Mouse (Mus musculus) layer of hippocampus, adult 8-10 months (tissue): ENCODE results near the gene Mrpl48. TPM values are rescaled to one million over a fixed set of nuclear protein-coding genes. Genes with fewer than 3 reads are reported as not detected.
A peak's percentile ranks its signal among the peaks of the same experiment; 100 is the strongest.
"Not testable (repeated sequence)": the region's sequence is repeated elsewhere in the genome, so short reads cannot be mapped to it uniquely, and the experiment has no call there.

Source experiments
- DNase-seq, 2 experiments: peaks; one replicate each; pipeline ENCODE4 v3.0.0; 2022; ENCODE audit warnings: low spot score in 2 of 2
- total RNA-seq, 4 experiments: library from RNA; stranded (reverse); gene quantifications; 2 replicates each; pipeline ENCODE4 v1.2.4; 2022

Gene Mrpl48
- total RNA-seq, 4 experiments from 2014 or later = 65.1 to 69.0 (median 66.7) TPM

- no peak for DNase-seq
These were observed 18.3 kb downstream of the Mrpl48 start for GRCm38 (mm10) chr7:100589816-100590215.

DNA sequence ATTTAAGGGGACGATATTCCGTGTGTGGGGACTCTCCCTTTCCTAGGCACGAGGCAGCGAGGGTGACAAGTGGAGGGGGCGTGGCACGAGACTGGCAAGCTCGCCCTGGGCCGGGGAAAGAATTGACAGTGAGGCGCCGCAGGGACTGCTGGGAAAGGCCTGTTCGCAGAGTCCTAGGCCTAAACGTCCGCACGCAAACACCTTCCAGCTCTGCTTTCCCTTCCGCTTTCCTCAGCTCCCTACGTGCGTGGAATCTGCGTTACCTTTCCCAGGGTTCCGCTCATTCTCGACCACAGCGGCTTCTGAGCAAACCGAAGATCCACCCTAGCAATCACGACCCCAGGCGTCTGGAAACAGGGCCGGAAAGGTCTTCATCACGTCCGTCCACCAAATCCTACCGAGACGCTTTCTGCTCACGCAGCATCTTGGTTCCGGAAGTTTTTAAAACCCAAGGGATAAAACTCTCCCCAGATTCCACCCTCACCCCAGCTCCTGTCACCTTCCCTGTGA, 25.3 kb downstream of the Mrpl48 start:
- DNase-seq = peak; percentile 83 to 89

DNA sequence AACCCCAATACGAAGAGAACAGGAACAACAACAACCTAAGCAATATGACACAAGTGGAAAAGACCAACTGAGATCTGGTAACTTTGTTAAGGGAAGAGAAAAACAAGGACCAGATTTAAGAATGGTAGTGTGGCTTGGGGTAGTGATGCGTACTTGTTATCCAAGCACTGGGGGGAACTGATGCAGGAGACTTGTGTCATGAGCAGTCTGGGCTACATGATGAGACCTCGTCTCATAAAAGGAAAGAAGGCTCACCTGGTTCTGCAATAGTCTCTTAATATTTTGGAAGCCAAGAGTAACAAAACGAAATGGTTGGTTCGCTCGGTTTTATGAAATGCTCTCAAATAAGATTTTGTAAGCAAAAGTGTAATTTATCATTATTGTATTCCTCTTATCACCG, 25.9 kb downstream of the Mrpl48 start:
- no peak for DNase-seq

DNA sequence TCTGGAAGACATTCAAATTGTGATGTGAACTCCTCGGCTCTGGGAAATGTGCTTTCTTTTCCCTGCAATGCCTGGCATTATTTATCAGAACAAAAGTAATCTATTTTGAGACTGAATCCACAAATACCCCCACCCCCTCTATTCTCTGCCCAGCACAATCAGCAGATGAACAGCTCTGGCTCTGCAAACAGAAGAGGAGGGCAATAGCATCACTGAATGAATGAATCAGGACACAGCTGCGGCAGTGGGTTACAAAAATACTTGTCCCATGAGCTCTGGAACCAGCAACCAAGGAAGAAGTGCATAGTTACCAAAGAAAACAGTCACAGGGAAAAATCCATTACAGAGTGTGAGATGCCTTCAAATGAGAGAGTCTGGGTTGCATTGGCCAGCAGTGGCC, 29.3 kb downstream of the Mrpl48 start:
- peak; percentile 29 to 36 for DNase-seq

DNA sequence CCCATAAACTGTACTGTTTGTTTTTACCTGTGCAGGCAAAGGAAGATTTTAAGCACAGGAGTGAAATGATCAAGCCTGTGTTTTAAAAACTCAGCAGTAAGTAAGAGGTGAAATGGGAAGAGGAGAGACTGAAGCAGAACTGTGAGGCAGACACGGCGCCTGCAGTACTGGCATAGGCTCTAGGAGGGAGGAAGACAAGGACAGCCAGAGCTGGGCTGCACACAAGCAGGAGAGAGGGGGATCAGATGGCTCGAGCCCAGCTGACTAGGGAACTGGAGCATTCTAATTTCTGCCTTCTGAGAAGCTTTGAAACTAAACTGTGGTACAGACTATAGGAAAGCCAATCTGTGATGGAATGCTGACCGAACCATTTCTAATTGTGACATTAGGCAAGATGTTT, 35.4 kb downstream of the Mrpl48 start:
- no peak for DNase-seq

GRCm38 (mm10) chr7:100572061-100572460, 36.0 kb downstream of the Mrpl48 start:
- DNase-seq = no peak

DNA sequence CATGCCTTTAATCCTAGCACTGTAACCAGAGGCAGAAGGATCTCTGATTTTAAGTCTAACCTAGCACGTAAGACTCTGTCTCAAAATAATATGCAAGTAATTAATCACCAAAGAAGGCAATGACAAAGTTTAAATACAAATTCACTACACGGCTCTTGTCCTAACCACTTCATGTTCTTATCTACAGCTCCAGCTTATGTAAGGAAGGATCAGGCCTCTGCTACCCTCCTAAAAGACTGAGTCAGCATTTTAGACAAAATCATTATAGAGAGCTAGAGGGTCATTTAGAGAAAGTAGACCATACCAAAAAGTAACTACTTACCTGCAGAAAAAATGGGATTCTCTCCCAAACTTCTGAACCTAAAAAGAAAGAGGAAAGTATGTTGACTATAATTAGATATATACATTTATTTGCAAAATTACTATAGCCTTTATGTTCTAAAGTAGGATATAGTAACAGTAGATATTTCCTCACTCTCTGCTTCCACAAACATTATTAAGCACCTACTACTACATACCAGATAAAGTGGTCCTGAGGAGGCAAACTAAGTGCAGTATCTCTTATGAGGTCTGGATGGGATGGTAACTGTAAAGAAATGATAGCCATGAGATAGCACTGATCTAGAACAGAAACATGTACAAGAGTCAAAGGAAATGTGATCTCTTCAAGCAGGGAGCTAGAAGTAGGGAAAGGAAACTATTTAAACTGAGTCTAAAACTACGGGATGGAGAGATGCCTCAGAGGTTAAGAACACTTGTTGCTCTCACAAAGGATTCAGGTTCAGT, 37.0 kb downstream of the Mrpl48 start:
- DNase-seq = no peak

GRCm38 (mm10) chr7:100569907-100570306, 38.2 kb downstream of the Mrpl48 start:
- no peak for DNase-seq

GRCm38 (mm10) chr7:100567238-100567637, 40.9 kb downstream of the Mrpl48 start:
- not testable (repeated sequence) for DNase-seq

- no peak for DNase-seq
These were observed 46.1 kb downstream of the Mrpl48 start for GRCm38 (mm10) chr7:100561861-100562587.

DNA sequence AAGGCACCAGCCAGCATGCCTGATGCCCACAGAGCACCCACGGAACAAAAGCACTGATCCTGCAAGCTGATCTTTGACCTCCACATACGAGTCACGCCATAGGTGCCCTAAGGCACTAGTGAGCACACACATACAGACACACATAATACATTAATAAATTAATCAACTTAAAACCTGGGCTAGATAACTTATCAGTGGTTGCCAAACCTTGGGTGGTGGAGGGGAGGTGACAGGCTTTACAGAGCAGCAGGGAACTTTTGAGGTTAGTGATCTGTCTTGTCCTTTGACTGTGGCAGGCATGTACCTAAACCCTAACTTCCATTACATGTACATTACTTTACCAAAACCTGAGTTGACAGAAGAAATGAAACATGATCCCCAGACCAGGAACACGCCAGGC, 48.8 kb downstream of the Mrpl48 start:
- no peak for DNase-seq

GRCm38 (mm10) chr7:100557241-100557640, 50.9 kb downstream of the Mrpl48 start:
- no peak for DNase-seq

- DNase-seq = peak; percentile 76 to 82
These were observed 52.6 kb downstream of the Mrpl48 start for GRCm38 (mm10) chr7:100555431-100555951.

DNA sequence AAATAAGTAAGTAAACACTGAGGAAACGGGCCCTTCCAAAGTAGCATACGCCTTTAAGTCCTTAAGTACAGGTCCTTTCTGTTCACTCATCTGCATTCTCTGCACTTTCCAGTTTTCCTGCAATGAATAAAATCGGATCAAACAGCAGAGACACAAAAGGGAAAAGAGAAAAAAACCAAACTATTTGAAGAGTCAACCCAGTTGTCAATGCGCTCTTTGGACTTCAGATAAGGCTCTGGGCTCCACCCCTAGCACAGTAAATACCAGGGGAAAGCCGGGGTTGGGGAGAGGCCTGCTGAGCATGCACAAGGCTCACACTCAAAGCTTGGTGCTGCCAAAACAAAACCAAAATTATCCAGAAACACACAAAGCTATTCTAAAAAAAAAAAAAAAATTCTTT, 53.2 kb downstream of the Mrpl48 start:
- DNase-seq = no peak

DNA sequence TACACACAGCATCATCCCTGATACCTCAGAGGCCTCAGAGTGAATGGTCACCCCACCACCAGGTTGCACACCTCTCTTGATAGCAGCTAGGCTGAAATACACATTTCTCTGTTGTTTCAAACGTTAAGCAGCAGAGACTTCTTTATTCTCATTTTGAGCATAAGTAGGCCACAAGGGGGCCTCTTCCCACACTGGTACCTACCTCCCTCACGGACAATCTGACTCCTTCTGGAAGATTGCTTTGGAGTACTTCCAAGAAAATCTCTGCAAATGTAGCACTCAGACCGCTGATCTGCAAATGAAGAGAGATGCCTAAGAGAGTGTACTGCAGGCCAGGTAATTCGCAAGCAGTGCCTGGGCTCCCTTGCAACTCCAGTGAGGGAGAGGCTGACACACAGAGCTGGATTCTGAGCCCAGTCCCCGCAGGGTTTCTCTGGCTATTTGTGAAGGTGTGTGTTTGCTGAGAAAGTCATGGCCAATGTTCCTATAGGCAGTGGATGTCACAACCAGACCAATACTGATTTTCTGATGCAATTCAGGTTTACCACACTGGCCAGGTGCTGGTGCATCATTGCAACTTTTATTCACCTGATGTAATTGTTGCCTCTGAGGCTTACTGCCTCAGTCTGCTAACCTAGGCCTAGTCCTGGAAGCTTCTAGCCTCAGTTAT, 57.6 kb downstream of the Mrpl48 start:
- DNase-seq = peak; percentile 31 to 48

GRCm38 (mm10) chr7:100549796-100550195, 58.3 kb downstream of the Mrpl48 start:
- DNase-seq = no peak

DNA sequence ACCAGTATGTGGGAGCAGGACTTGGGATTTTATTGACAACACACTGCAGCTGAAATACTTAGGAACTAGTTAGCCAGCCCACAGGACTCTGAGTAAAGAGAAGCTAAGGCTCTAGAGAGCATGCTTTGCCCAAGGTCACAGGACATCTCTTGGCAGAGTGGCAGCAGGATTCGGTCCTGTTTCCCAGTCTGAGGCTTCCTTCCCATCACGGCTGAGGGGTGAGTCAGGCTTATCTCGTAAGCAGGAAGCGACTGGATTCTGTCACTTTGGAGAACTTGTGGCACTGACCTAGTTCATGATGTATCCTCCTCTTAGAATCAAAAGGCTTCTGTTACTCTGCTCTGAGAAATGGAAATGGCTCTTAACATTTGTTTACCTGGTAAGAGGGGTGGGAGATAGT, 60.5 kb downstream of the Mrpl48 start:
- DNase-seq = no peak

DNA sequence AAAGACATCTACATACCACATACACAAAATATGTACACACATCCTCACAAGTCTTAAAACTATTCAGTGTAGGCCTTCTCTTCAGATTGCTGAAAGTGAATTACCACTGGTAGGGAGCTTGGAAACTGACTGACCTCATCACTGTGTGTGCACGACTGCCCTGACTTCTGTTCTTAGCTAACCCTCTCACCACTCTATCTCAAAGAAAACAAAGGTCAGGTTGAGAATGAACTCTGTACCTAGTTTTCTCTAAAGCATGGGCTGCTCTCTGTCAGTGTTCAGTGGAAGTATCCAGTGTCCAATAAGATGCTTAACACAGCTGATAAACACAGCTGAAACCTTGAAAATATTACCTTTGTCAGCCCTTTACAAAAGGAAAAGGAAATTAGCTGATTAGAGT, 63.7 kb downstream of the Mrpl48 start:
- DNase-seq = no peak

- DNase-seq = no peak
These were observed 68.6 kb downstream of the Mrpl48 start for GRCm38 (mm10) chr7:100539516-100539915.

GRCm38 (mm10) chr7:100537519-100537902, 70.6 kb downstream of the Mrpl48 start:
- DNase-seq = no peak

DNA sequence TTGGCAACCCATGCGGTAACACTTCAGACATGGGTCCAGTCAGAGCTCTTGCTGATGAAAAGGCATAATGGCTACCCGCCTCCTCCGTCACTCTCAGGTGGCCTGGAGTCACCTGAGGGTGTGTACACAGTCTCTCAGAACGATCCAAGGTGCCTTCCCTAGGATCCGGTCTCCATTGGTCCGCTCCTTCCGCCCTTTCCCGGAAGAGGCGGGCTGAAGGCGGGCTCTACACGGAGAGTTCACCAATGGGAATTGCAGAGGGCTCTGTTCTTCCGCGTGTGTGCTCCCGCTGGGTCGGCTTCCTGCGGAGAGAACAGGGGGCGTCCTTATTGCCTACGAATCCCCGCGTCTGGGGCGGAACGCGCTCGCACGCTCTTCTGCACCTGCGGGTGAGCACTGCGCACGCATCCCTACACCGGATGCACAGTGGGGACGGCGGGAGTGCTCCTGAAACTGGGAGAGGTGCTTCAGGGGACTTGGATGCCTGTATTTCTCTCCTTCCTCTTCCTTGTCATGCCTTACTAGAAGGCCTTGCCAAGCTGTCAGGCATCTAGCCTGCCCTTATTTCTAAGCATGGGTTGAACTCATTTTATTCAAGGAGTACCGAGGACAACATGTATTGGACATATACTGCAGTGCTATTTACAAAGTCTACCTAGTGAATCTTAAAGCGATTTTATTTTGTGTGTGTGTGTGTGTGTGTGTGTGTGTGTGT, 71.1 kb downstream of the Mrpl48 start, which contains the start of gene Coa4:
Coa4 (plus strand) TSS at position 268 of the 715 bp plus-strand sequence.
- DNase-seq = peak; percentile 84 to 85
